Mouse (Mus musculus): ENCODE data around the gene Otoa.

Otoa gene

DNA sequence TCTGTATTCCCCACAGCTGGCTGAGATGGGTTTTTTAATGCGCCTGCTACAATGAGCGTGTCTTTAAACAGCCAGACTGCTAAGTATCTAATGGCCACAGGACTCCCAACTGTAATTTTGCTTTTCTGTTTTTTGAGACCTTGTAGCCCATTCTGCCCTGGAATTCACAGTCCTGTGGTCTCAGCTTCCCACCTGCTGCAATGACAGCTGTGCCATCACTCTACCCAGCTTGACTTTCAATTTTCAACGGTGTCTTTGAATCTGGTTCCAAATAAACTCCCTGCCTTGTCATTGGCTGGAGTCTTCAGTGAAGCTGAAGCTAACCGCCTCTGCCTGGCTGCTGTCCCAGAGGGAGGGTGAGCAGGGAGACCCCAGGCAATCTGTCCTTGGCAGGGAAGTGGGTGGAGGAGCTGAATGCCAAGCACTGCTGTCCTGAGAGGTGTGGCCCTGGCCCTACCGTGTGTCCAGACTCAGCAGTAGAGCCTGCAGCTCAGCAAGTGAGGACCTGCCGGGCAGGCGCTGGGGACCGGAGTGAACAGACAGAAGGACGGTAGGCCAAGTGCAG is 1.6 kb downstream of the Otoa start:
- no peak for DNase-seq (ENCODE audit: low read depth, low spot score)

DNA sequence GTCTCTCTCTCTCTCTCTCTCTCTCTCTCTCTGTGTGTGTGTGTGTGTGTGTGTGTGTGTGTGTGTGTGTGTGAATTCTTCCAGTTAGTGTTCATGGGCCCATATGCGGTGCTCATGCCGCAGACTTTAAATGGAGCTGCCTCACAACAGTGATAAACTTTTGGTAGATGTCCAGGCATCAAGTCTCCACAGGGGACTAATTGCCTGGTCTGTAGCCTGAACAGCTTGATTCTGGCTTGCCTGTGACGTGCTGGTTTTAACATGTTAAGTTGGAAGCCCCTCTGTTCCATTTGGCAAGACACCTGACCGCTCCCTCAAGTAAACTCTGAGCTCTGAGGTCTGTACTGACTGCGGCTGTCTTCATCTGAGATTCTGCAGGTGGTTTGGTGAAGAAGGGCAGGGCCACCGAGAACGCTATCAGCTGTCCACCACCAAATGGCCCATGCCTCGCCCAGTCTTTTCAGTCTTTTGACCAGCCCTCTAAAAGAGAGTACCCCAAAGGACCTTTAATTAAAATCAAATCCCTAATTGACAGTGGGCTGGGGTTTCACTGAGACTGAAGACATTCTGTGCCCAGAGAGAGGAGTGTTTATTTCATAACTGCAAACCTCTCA is 3.5 kb downstream of the Otoa start:
- DNase-seq (ENCODE audit: low read depth, low spot score): no peak

DNA sequence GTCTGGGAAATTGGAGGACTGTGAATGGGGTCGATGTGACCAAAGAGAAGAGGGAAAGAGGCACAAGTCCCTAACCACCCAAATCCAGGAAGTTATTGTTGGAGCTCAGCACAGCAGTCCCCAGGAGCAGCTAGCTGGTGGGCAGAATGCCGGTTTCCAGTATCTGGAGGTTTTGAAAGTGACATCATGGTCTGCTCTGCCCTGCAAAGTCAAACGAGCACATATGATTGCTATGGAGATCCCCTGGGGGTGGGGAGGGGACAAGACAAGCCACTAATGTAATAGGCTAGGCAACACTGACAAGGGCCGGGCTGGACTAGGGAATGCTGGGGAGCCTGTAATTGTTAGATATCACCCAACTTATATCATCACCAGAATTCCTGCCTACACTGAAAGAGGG is 4.0 kb downstream of the Otoa start:
- DNase-seq (ENCODE audit: low read depth, low spot score): no peak

DNA sequence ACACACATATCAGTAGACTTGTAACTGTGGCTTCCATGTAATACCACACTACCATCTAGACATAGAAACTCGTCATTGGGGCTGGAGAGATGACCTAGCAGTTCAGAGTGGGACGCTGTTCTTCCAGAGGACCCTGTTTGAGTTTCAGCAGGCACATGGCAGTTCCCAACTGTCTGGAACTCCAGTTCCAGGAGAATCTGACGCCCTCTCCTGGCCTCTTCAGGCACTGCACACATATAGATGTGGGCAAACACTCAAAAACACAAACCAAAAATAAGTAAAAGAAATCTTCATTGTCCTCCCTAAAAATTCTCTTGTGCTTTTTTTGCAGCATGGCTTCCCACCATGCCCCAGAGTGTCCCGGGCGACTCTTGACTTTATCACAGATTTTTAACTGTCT is 7.3 kb downstream of the Otoa start:
- DNase-seq (ENCODE audit: low read depth, low spot score): no peak

DNA sequence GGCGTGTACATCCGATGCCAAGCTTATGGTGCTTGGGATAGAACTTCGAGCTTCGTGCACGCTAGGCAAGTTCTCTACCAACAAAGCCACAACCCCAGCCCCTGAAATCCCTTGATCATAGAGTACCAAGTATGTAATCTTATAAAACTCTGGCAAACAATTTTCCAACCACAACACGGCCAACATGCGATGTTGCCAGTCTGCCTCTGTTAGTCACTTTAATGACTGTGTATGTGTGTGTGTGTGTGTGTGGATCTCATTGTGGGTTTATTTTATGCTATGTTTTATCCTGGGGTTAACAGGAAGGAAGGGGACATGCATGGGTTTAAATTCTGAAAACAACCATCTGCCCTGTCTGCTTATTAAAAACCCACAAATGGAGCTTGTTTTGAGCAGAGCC is 9.3 kb downstream of the Otoa start:
- no peak for DNase-seq (ENCODE audit: low read depth, low spot score)

DNA sequence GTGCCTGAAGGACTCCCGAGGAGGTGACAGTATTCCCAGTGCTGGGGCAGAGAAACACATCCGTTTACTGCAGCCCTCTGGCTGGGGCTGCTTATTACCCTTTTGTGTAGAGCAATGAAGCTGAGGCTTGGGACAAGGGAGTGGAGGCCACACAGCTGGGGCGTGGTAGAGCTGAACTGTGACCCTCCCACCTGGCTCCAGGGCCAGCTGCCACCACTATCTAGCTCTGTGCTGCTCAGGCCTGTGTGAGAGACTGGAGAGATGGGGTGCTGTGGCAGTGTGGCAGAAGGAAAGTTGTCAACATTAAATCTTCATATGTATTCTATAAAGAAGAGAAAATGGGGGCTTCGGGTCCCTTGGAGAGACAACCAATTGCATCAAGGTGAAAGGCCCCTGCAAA is 11.6 kb downstream of the Otoa start:
- DNase-seq (ENCODE audit: low read depth, low spot score): no peak

DNA sequence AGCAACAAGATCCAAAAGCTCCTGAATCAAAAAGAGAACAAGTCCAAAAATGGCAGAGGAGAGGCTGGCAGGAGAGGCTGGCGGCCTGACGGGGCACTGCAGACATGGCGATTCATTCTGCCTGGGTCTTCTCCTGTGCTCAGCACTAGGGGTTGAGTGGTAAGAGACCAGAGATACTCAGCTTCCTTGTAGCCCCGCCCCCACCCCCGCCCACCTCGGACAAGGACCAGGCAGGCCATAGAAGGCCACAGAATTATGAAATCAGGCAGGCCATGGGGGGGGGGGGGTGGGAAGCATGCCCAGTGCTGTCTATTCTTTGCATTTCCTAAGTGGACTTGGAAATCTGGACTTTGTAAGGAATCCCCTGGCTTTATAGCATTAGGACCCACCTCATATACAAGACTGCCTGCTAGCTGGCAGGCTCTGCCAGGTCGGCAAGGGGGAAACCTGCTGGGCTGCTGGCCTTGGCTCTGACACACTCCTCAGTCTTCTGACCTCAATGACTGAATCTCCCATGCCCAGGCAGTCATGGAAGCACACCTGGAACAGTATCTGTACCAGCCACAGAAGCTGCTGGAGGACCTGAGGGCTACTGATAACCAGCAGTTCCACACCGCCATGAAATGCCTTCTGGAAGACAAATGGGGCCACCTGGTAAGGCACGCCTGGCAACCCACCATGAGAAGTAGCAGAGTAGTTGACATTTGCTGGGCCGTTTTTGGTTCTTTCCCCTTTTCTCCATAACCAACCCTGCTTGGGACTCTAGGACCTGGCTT is 17.4 kb downstream of the Otoa start:
- DNase-seq (ENCODE audit: low read depth, low spot score): no peak

DNA sequence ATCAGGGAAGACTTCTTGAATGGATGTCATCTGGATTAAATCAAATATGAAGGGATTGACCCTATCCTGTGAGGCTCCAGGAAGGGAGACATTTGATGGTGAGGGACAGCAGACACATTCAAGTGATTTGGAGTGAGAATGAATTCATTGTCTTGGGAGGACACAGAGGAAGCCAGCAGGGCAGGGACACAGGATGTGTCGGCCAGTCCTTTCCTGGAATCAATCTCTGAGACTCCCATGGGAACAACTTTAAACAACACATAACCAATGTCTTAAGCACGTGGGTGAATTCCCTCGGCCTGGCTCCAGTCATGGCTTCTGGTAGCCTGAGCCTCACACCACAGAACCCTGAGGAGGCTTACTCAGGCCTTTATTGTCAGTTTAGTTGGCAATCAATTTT is 26.4 kb downstream of the Otoa start:
- DNase-seq (ENCODE audit: low read depth, low spot score): no peak

DNA sequence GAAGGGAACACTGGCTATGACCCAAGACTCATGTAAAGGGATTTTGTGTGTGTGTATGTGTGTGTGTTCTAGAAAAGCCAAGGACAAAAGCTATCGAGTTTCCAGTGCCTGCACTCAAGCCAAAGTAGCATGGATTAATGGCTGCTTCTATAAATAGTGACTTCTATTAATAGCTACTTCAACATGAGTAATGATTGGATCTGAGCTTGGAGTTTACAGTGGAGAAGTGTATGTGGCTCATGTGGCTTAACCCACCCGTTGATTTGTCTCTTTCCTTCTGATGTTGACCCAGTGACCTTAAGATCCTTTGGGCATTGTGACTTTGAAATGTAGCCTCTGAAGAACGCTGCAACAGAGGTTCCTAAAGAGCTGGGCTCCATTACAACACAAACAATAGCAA is 29.9 kb downstream of the Otoa start:
- DNase-seq (ENCODE audit: low read depth, low spot score): no peak

DNA sequence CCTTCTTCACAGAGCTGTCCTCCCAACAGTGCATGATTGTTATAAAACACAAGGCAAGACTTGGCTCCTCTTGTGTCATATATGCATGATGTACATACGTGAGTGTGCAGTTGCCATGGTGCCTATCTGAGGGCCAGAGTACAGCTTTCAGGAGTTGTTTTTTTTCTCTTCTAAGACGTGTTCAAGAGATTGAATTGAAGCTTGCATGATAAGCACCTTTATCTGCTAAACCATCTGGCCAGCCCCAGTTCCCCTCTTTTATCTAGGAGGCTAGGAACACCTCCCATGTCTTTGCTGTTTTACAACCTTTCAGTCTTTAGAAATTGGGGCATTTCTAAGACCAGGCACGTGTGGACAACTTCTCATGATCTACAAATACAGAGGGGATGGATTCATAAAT is 30.3 kb downstream of the Otoa start:
- no peak for DNase-seq (ENCODE audit: low read depth, low spot score)

DNA sequence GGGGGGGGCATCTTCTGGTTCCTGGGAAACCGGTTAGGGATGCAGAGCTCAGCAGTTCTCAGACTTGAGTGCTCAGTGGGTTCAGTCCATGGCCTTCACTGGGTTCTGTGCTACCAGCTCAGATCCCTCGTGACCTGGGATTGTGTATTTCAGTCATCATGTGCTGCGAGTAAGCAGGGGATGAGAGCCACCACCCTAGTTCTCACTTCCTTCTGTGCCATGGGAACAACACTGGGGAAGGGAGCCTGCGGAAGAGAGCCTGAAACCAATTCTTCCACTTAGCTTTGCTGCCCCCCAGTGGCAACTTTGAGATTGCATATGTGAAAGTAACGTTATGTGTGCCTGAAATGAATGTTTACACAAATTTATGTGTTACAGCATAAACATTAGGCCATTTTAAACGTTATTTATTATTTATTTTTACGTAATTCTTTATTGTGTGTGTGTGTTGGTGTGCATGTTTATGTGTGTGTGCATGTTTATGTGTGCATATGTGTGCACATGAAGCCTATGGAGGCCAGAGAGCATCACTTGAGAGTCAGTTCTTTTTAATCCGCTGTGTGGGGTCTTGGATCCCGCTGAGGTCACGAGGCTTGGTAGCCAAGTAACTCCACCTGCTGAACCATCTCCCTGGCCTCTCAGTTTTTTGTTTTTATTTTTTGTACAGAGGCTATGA is 38.8 kb downstream of the Otoa start:
- DNase-seq (ENCODE audit: low read depth, low spot score): peak; percentile 80

DNA sequence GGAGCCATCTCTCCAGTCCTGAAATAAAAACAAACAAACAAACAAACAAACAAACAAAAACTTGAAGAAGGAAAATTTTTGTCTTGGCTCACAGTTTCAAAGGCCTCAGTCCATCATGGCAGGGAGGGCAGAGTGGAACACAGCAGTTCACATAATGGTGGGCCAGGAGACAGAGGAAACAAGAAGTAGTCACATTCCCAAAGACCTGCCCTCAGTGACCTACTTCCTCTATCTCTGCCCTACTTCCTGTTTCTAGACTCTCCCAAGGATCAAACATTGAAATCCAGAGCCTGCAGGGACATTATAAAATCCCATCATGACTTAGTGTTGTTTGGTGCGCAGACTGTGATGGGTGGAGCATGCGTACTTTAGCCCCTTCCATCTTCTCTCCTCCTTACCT is 49.4 kb downstream of the Otoa start:
- no peak for DNase-seq (ENCODE audit: low read depth, low spot score)

DNA sequence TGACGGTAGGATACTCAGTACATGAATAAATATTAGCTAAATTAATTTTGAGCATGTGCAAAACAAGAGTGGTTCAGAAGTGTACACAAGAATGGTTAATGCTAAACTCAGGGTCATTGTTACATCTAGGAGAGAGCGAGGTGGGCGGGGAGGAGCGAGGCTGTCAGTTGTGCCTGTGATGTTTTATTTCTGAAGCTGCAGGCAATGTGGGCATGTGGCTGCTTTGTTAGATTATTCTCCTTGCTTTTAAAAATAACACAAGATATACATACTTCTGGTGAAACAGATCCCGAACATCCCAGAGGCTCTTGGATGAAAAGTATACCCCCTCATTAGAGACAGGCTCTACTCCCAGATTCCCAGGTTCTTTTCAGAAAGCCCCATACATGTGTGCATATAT is 59.8 kb downstream of the Otoa start:
- DNase-seq (ENCODE audit: low read depth, low spot score): no peak

DNA sequence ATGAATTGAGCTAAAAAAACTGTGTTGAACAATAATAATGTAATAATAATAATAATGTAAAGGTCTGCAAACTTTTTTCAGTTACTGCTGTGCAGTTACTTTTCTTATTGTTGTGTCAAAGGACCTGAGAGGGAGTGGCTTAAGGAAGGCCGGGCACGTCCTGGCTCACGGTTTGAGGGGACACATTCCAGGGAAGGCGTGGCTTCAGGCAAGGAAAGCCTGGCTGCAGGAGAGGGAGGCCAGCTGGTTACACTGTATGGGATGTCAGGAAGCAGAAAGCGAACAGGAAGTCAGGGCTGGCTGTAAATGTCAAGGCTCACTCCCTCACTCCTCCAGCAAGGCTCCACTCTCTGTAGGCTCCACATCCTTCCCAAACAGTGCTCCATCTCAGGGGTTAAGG is 69.2 kb downstream of the Otoa start:
- DNase-seq (ENCODE audit: low read depth, low spot score): no peak

DNA sequence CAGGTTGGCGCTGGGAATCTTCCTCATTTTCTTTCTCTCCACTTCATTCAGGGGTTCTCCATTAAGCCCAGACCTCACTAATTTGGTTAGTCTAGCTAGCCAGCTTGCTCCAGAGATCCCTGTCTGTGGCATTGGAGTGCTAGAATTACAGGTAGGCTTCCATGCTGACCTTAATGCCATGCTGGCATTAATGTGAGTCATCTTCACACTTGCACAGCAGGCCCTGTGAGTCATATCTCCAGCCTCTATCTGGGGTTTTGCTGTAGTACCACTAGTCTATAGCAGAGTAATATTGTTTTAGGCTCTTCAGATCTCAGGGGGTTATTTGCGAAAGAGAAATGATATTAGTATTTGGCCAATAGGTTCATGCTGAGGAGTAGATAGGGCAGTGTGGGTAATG is 70.7 kb downstream of the Otoa start:
- no peak for DNase-seq (ENCODE audit: low read depth, low spot score)

DNA sequence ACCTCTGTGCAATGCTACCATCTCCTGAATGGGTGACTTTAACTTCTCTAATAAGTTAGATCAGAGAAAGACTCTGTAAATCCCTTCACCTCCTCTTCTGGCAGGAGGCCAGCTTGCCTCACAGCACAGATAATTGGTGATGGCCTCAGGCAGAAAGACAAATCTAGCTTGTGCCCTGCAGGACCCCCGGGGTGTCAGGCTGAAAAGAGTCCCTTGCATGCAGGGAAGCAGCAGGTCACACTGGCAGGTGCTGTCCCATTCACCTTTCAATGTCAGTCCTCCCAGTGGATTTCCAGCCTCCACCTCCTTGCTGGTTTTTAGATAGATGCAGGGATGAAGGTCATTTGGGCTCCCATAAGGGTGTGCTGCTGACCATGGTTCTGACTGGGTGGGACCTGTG is 84.2 kb downstream of the Otoa start:
- DNase-seq (ENCODE audit: low read depth, low spot score): no peak

DNA sequence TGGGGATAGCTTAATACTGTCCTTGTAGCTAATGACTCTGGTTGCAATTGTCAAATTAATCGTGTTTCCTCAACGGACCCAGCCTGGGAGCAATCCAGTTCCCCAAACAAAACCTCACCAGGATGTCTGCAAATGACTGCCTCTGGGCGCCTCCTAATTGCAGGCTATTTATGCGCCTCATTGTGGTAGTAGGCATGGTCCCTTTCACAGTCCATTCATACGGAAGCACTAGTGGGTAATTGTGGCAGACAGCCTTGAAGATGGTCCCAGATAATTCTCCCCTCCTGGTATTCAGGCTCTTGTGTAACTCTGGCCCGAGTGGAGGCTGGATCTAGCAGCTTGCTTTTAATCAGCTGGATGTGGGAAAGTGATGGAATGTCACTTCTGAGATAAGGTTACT is 90.4 kb downstream of the Otoa start:
- DNase-seq (ENCODE audit: low read depth, low spot score): no peak

DNA sequence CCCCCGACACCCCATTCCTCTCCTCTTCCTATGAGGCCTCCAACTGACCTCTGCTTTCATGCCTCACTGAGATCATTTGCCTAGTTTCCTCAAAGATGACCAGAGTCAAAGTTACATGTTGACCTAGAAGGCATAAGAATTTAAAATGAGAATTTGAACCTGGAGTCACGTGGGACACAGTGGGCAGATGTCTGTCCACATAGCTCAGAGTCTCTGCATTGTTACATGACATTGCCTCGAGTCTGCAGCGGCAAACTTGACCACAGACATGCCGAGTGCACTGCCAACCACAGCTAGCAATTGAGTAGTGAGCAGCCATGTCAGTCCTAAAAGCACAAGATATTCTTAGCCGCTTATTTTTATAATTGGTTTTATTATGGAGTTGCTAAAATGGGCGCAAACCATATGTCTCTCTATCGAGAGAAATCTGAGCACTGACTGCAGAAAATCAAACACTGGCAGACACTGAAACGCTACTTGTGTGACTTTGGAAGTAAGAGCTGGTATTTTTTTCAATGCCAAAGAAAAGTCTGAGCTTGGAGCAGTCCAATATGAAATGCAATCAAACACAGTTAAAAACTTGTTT is 105.8 kb downstream of the Otoa start:
- DNase-seq (ENCODE audit: low read depth, low spot score): no peak

DNA sequence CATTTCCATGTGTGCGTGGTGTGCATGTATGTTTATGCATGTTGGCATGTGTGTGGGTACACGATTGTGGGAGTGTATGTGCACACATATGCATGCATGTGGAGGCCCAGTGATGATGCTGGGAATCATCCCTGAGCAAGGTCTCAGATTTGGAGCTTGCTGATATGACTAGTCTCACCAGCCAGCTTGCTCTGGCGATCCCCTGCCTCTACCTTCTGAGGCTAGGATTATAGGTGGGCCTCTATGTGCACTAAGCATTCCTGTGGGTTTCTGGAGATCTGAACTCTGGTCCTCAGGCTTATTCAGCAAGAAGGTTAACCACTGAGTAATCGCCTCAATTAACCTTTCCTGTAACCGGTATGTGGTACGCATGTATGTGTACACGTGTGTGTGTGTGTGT is 107.5 kb downstream of the Otoa start:
- DNase-seq (ENCODE audit: low read depth, low spot score): no peak

DNA sequence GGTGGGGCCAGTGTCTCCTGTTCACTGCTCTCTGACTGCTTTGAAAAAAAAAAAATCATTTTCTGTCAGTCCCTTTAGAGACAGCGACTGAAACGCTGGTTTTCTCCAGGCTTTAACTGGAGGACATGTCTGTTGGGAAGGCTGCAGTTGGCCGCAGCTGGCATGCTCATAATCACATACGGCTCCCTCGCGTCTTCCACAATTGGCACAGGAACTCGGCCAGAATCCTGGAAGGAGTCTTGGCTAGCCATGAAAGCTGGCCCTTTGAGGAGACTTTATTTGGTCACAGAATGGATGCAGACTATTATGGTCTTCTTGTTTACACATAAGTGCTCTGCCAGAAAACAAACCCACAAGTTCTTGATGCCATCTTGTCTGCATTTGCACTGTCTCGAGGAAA is 117.5 kb downstream of the Otoa start:
- DNase-seq (ENCODE audit: low read depth, low spot score): no peak

DNA sequence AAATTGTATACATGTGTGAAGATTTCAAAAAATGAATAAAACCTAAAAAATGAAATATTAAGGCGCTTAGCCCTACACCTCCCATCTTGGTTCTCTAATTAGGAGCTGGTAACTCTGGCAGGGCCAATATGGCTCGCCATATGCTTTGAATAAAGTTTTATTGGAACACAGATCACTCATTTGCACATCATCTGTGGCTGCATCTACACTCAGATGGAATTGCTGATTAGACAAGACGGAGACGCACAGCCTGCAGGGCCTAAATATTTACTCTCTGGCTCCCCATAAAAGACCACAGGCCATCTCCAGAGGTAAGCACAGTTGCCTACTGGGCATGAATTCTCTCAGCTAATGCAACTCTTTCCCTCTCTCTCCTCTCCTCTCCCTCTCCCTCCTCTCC is 130.4 kb downstream of the Otoa start:
- DNase-seq (ENCODE audit: low read depth, low spot score): no peak
